Mouse (Mus musculus) ES-E14 (cell line): ENCODE results near the gene Grxcr1. TPM values are rescaled to one million over a fixed set of nuclear protein-coding genes. Genes with fewer than 3 reads are reported as not detected.

Experiments
- DNase-seq: peaks from one replicate; pipeline ENCODE4 v3.0.0-alpha.2; 2013; ENCODE audit warnings: low read depth, low spot score
- H3K27ac ChIP-seq: 2 replicates; pipeline ENCODE4 v1.5.1; 2012; ENCODE audit warnings: low read depth, mild to moderate bottlenecking, low read length, moderate library complexity, mixed read lengths; ENCODE audit not compliant: poor library complexity, insufficient read depth, severe bottlenecking
- H3K36me3 ChIP-seq: 2 replicates; pipeline ENCODE4 v1.6.1; 2012; ENCODE audit warnings: mild to moderate bottlenecking, low read length, moderate library complexity, mixed read lengths; ENCODE audit not compliant: control insufficient read depth, poor library complexity, insufficient read depth, severe bottlenecking
- H3K4me1 ChIP-seq, 2 experiments: fragments of 150-350 bp in 1 of 2; sonication (generic) in 1 of 2; 2 replicates each; pipeline ENCODE4 v1.6.1; 2012; ENCODE audit warnings: low read length in 2 of 2, mild to moderate bottlenecking in 1 of 2, mixed read lengths in 1 of 2; ENCODE audit not compliant: control insufficient read depth in 2 of 2, insufficient read depth in 2 of 2, poor library complexity in 1 of 2
- H3K4me3 ChIP-seq, 2 experiments: fragments of 150-350 bp in 1 of 2; sonication (generic) in 1 of 2; 2 replicates each; pipeline ENCODE4 v1.5.1; 2012; ENCODE audit warnings: low read length in 2 of 2, low read depth in 1 of 2, mild to moderate bottlenecking in 1 of 2, mixed read lengths in 1 of 2; ENCODE audit not compliant: insufficient read depth in 1 of 2, poor library complexity in 1 of 2, severe bottlenecking in 1 of 2
- H3K9ac ChIP-seq: 2 replicates; pipeline ENCODE4 v1.6.1; 2012; ENCODE audit warnings: low read depth, mild to moderate bottlenecking, low read length, mixed read lengths; ENCODE audit not compliant: poor library complexity, insufficient read depth, severe bottlenecking
- H3K9me3 ChIP-seq: fragments of 150-350 bp; sonication (generic); 2 replicates; pipeline ENCODE4 v1.6.1; 2012; ENCODE audit warnings: low read depth, mild to moderate bottlenecking, low read length; ENCODE audit not compliant: control insufficient read depth, insufficient read depth
- CHD2 ChIP-seq: IDR thresholded peaks from 2 replicates; pipeline ENCODE4 v1.6.1; 2014; ENCODE audit warnings: mild to moderate bottlenecking, low read depth, low read length, inconsistent platforms
- HCFC1 ChIP-seq: IDR thresholded peaks from 2 replicates; pipeline ENCODE4 v1.6.1; 2012; ENCODE audit warnings: low read length, inconsistent platforms, borderline replicate concordance; ENCODE audit not compliant: insufficient read depth
- MAFK ChIP-seq: IDR thresholded peaks from 2 replicates; pipeline ENCODE4 v1.6.1; 2014; ENCODE audit warnings: mild to moderate bottlenecking, low read depth, low read length, inconsistent platforms; ENCODE audit not compliant: insufficient read depth
- ZC3H11A ChIP-seq: IDR thresholded peaks from 2 replicates; pipeline ENCODE4 v1.6.1; 2012; ENCODE audit warnings: low read depth, mild to moderate bottlenecking, inconsistent platforms, low read length, borderline replicate concordance
- ZNF384 ChIP-seq: IDR thresholded peaks from 2 replicates; pipeline ENCODE4 v1.6.1; 2012; ENCODE audit warnings: low read depth, low read length, inconsistent platforms
- in situ Hi-C, 2 experiments: fragments of 600-800 bp; cut with MboI; formaldehyde crosslinking; loops; one replicate each; pipeline ENCODE4 v1.15.1; 2025; ENCODE audit warnings: low sequenced_read_pairs in 2 of 2, inconsistent platforms in 1 of 2; ENCODE audit not compliant: unreplicated experiment in 2 of 2
- total RNA-seq: library from RNA; depleted of rRNA; stranded (reverse); fragments of 300-350 nt; gene quantifications from 2 replicates; pipeline ENCODE4 v1.2.3, GENCODE M21; 2012

Gene Grxcr1
- total RNA-seq, 1 experiment = not detected

DNA sequence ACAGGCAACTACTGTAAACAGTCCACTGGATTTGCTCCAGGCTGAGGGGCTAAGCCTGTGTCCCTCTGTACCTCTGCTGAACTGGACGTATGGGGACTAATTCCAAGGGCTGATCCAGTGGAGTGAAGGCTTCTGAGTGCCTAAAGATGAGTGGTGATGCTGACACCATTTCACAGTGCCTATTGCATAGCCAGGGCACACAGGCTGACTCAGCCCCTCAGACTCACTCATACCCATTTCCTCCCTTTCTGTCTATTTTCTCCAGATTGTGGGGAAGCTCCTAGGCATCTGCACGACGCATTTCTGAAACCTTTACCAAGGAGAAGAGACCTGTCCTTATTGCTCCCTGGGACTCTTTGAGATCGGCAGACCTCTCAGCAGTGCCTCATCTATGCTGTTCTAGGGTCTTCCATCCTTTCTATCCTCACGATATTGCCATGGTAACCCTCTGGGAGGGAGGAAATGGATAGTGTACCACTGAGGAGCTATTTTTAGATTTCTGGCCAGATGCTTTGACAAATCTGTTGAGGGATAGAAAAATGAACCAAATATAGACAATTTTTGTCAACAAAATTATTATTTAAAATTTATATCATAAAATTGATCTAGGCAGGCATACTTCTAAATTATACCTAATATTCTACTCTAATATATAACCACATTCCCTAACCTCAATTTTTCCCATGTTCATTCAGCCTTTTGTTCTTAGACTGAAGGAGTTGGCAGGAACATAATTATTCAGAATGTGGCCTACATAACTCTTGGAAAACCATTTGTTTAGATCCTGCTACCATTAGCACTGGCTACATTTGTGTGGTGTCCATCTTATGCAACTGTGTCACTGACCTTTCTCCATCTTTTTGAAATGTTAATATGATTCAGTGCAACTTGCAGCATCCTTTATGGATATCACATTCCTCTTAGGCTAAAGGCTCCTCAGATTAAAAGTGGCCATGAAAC is 66.3 kb downstream of the Grxcr1 start:
- DNase-seq = no peak
- Histone ChIP-seq H3K36me3 (no peaks in the 10 kb centered on the region), H3K4me3 (no peak overlapping the region), H3K27ac (no peak overlapping the region), H3K4me1 (no peaks in the 10 kb centered on the region), H3K9ac (no peak overlapping the region), H3K9me3 (no peaks in the 10 kb centered on the region)
- TF ChIP-seq CHD2 (no peak), MAFK (no peak), ZNF384 (no peak), HCFC1 (no peak), ZC3H11A (no peak)
- in situ Hi-C loops = no loop called here

DNA sequence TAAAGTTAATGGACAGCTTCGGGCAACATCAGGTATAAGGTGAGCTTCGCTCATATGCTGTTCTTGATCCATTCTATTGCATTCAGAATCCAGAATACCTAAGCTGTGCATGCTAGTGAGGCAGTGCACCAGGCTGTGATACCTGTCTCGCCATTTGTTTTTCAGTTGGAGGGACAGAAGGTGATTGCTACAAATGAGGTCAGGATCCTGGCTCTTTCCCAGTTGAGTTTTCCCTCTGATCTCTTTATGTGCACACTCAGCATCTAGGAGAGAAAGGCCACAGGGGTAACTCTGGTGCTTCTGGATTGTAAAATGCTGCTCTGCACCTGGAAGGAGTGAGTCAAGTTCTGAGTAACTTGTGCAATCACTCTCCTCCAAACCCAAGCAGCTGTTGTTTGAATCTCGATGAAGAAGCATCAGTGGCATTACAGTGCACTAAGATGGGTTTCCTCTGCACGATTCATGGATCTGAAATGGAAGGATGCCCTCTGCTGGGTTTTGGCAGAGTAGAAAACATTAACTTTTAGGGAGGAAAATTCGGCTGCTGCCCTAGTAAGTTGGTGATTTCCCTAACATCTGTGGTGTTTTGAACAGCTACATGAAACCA is 80.9 kb downstream of the Grxcr1 start:
- no peak for DNase-seq
- no peak for TF ChIP-seq CHD2
- TF ChIP-seq HCFC1 = no peak
- TF ChIP-seq ZNF384 = no peak
- TF ChIP-seq ZC3H11A = no peak
- no peak for TF ChIP-seq MAFK
- in situ Hi-C loops = no loop called here

DNA sequence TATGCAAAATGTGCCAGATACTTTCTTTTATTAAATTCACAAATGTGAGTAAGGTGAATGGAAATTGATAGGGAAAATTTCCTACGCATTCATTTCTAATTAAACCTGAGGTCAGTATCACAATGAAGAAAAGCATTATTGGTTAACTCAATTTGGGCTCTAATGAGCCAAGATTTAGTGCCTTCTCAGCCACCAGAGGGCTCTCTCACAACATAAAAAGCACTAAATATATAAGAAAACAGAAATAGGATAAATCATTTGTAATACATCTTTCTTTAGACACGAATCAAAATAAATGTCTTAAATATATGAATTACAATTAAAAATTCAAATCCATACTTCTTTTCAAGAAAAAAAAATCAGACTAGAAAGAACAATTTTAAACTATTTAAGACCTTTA is 89.2 kb downstream of the Grxcr1 start:
- Histone ChIP-seq H3K4me1 (no peaks in the 10 kb centered on the region), H3K27ac (no peak overlapping the region), H3K9me3 (no peaks in the 10 kb centered on the region), H3K9ac (no peak overlapping the region), H3K36me3 (no peaks in the 10 kb centered on the region), H3K4me3 (no peak overlapping the region)
- DNase-seq = no peak
- in situ Hi-C loops = no loop called here
- TF ChIP-seq ZC3H11A (no peak), HCFC1 (no peak), CHD2 (no peak), ZNF384 (no peak), MAFK (no peak)

More for the DNA sequence above, 80.9 kb downstream of the Grxcr1 start:
- no peak overlapping the region for H3K27ac ChIP-seq
- H3K9ac ChIP-seq = no peak overlapping the region
- no peaks in the 10 kb centered on the region for H3K9me3 ChIP-seq
- no peak overlapping the region for H3K4me3 ChIP-seq
- no peaks in the 10 kb centered on the region for H3K36me3 ChIP-seq
- no peaks in the 10 kb centered on the region for H3K4me1 ChIP-seq

DNA sequence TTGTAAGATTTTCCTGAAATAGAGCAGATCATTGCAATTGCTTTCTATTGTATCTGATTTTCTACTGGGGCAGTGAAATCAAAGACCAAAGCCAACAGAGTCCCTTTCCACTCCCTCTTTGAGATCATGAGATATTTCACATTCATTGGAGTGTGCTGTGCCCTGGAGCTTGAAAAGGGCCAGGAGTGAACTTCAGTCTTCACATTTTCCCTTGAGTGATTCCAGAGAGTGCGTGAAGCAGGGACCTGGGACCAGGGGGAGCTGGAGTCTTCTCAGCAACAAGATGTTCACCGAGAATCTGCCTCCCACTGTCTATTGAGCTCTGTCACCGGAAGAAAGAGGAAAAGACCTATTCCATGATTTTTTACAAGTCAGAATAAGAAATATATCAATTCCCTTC is 91.2 kb downstream of the Grxcr1 start:
- Histone ChIP-seq H3K9me3 (no peaks in the 10 kb centered on the region), H3K4me1 (no peaks in the 10 kb centered on the region), H3K4me3 (no peak overlapping the region), H3K36me3 (no peaks in the 10 kb centered on the region), H3K9ac (no peak overlapping the region), H3K27ac (no peak overlapping the region)
- in situ Hi-C loops = no loop called here
- TF ChIP-seq HCFC1 = no peak
- DNase-seq = no peak
